Mouse (Mus musculus): ENCODE results near the gene Crk. TPM values are rescaled to one million over a fixed set of nuclear protein-coding genes. Genes with fewer than 3 reads are reported as not detected.

The Crk gene
- 82.3 TPM for polyA plus RNA-seq (2017; shearing (Covaris generic))

DNA sequence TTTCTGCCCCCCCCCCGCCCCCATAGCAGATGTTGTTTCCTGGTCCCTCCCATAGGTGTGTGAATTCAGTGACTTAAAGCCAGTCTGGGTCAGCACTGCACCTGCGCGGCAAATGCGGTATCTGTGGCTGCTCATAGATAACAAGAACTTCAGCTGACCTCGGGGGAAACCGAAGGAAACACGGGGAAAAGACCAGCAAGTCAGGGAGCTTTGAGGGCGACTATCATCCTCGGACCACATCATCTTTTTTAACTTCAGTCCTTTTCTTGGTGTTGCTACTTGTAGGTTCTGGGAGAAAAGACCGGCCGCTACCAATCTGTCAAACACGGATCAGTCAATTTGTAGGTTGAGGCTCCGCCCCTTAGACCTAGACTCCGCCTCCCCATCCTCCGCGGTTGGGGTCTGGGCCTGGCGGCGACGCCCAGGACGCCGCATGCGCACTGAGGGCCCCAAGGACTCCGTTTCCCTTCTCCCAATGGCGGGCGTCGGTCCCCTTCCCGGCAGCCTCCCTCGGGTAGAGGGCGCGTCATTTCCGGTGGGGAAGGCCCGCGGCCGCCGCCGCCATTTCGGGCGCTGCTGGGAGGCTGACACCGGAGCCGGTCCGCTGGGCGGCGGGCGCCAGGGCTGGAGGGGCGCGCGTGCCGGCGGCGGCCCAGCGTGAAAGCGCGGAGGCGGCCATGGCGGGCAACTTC is at the start of gene Crk:
TSS of gene Crk (plus strand) at position 513 of the 692 bp plus-strand sequence.

DNA sequence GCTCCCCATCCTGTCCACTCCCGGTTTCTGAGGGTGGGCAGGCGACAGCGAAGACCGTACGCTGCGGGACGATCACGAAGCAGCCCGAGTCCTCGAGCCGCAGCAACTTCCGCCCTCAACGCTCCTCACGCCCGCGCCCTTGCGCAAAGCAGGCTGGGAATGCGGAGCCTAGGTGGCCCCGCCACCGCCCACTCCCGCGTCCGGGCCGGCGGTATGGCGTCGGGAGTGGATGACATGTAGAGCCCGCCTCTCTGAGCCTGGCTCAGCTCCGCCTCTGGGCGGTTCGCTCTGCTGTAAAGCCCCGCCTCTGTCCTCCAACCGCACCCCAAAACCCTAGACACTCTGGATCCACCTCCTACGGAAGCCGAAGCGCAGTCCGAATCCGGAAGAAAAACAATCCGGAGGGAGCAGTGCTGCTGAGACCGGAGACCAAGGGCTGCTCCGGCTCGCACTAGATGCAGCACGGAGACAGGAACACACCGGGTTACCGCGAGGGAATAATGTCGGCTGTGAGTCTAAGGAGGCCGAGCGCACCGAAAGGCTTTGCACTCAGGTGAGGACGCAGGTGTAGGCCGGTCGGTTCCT is 48.3 kb upstream of the Crk start, which contains the start of gene Inpp5k:
TSS of gene Inpp5k (plus strand) at position 344 of the 585 bp plus-strand sequence.

GRCm38 (mm10) chr11:75650311-75650710 is 28.7 kb upstream of the Crk start, which contains the start of gene Myo1c:
Gene Myo1c (plus strand): TSS chr11:75650504.

DNA sequence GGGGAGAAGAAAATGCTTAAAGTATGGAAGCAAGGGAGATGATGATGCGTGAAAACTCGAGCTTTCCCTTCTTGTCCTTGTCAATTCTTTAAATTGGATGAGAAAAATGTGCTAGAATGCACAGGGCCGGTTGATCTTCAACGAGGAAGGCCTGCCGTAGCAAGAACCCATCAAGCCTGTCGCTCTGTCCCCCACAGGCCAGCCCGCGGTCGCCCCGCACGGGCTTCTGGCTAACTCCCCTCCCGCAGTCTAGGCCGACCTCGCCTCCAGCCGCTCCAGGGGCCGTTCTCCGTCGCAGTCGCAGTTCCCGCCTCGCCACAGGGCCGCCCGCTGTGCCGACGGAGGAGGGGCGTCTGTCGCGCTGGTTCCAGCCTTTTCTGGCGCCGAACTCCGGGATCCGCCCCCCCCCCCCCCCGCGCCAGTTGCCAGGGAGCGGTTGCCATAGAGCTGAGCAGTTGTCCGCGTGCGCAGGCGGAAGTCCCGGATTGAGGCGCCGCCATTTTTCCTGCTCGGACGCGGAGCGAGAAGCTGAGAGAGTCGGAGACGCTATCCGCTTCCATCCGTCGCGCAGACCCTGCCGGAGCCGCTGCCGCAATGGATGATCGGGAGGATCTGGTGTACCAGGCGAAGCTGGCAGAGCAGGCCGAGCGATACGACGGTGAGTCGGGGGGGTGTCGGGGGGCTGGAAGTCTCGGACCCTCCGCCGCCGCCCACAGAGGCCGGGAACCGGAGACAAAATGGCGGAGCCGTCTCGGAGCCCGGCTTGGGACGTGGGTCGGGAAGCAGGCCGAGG is 53.6 kb downstream of the Crk start, which contains the start of gene Ywhae:
TSS of gene Ywhae (plus strand) at position 436 of the 793 bp plus-strand sequence.

Other genes with a start within 250 kb of the Crk start
- not detected for gene Serpinf2, start 239.7 kb upstream of the Crk start, polyA plus RNA-seq (2017; shearing (Covaris generic))
- 9.1 TPM for gene Wdr81, start 224.5 kb upstream of the Crk start, polyA plus RNA-seq (2017; shearing (Covaris generic))
- 2.9 TPM for gene Tlcd2, start 217.5 kb upstream of the Crk start, polyA plus RNA-seq (2017; shearing (Covaris generic))
- 47.3 TPM for gene Prpf8, start 192.4 kb upstream of the Crk start, polyA plus RNA-seq (2017; shearing (Covaris generic))
- gene Rilp, start 169.2 kb upstream of the Crk start, polyA plus RNA-seq (2017; shearing (Covaris generic)): not detected
- not detected for gene Scarf1, start 165.7 kb upstream of the Crk start, polyA plus RNA-seq (2017; shearing (Covaris generic))
- 18.7 TPM for gene Slc43a2, start 147.6 kb upstream of the Crk start, polyA plus RNA-seq (2017; shearing (Covaris generic))
- gene Pitpna, start 91.2 kb upstream of the Crk start, polyA plus RNA-seq (2017; shearing (Covaris generic)): 297 TPM
- gene Inpp5k, start 48.3 kb upstream of the Crk start, polyA plus RNA-seq (2017; shearing (Covaris generic)): 76.3 TPM
- gene Myo1c, start 28.8 kb upstream of the Crk start, polyA plus RNA-seq (2017; shearing (Covaris generic)): 14.9 TPM
- gene Ywhae, start 53.6 kb downstream of the Crk start, polyA plus RNA-seq (2017; shearing (Covaris generic)): 185 TPM
- not detected for gene Doc2b, start 116.8 kb downstream of the Crk start, polyA plus RNA-seq (2017; shearing (Covaris generic))

Data from effector memory CD4-positive, alpha-beta T cell, adult 5 months (primary cell).